Mouse (Mus musculus) kidney, postnatal 14 days (tissue): Measurements from ENCODE around the gene AI481877.
A peak's percentile ranks its signal among the peaks of the same experiment; 100 is the strongest.

Source experiments
- DNase-seq: peaks from one replicate; pipeline ENCODE4 v3.0.0; 2022; ENCODE audit warnings: mixed read lengths

AI481877 gene

GRCm38 (mm10) chr4:59016922-59017321 is 121.9 kb downstream of the AI481877 start:
- no peak for DNase-seq

- no peak for DNase-seq
These were observed 123.6 kb downstream of the AI481877 start for GRCm38 (mm10) chr4:59015181-59015580.

GRCm38 (mm10) chr4:59011446-59011845 is 127.3 kb downstream of the AI481877 start:
- no peak for DNase-seq

GRCm38 (mm10) chr4:59009696-59010095 is 129.1 kb downstream of the AI481877 start:
- DNase-seq: no peak

- DNase-seq: no peak
These were observed 129.6 kb downstream of the AI481877 start for GRCm38 (mm10) chr4:59009186-59009585.

GRCm38 (mm10) chr4:59007974-59008373 is 130.8 kb downstream of the AI481877 start:
- no peak for DNase-seq

GRCm38 (mm10) chr4:59007016-59007415 is 131.8 kb downstream of the AI481877 start:
- DNase-seq: no peak

GRCm38 (mm10) chr4:59006211-59006610 is 132.6 kb downstream of the AI481877 start:
- DNase-seq: no peak

- peak; percentile 14 for DNase-seq
These were observed 135.0 kb downstream of the AI481877 start for GRCm38 (mm10) chr4:59003806-59004200.

GRCm38 (mm10) chr4:59002948-59003805 is 135.6 kb downstream of the AI481877 start, which contains the start of gene Gm20503:
Gm20503 (plus strand) TSS chr4:59003210.
- DNase-seq: peak; percentile 96

- DNase-seq: peak; percentile 26
These were observed 138.2 kb downstream of the AI481877 start for GRCm38 (mm10) chr4:59000614-59001013.

GRCm38 (mm10) chr4:58999686-59000085 is 139.1 kb downstream of the AI481877 start:
- peak; percentile 80 for DNase-seq

GRCm38 (mm10) chr4:58998688-58999087 is 140.1 kb downstream of the AI481877 start:
- DNase-seq: no peak

- peak; percentile 56 for DNase-seq
These were observed 141.7 kb downstream of the AI481877 start for GRCm38 (mm10) chr4:58997081-58997480.

GRCm38 (mm10) chr4:58995251-58995693 is 143.5 kb downstream of the AI481877 start:
- no peak for DNase-seq

- DNase-seq: no peak
These were observed 144.0 kb downstream of the AI481877 start, which contains the start of gene Dnajc25 for GRCm38 (mm10) chr4:58994762-58995161. Dnajc25 (plus strand) TSS chr4:58995062.
